Mouse (Mus musculus) midbrain, embryonic 10.5 days (tissue): ENCODE data around the gene Col4a1. TPM values are rescaled to one million over a fixed set of nuclear protein-coding genes. Genes with fewer than 3 reads are reported as not detected.

Experiments used
- DNase-seq: peaks from one replicate; pipeline ENCODE4 v3.0.0-alpha.2; 2017; ENCODE audit warnings: low spot score
- H3K27ac ChIP-seq: fragments of 300-500 bp; sonication (generic); replicated peaks from 2 replicates; pipeline ENCODE4 v1.5.1; 2016; ENCODE audit warnings: mild to moderate bottlenecking
- H3K27me3 ChIP-seq: fragments of 300-500 bp; sonication (generic); 2 replicates; pipeline ENCODE4 v1.6.1; 2016; ENCODE audit warnings: low read depth, mild to moderate bottlenecking; ENCODE audit not compliant: poor library complexity, severe bottlenecking
- H3K36me3 ChIP-seq: fragments of 300-500 bp; sonication (generic); 2 replicates; pipeline ENCODE4 v1.6.1; 2016; ENCODE audit warnings: mild to moderate bottlenecking, moderate library complexity
- H3K4me1 ChIP-seq: fragments of 300-500 bp; sonication (generic); 2 replicates; pipeline ENCODE4 v1.6.1; 2016
- H3K4me3 ChIP-seq: fragments of 300-500 bp; sonication (generic); 2 replicates; pipeline ENCODE4 v1.5.1; 2016; ENCODE audit warnings: mild to moderate bottlenecking, moderate library complexity
- H3K9me3 ChIP-seq: fragments of 300-500 bp; sonication (generic); replicated peaks from 2 replicates; pipeline ENCODE4 v1.6.1; 2016; ENCODE audit warnings: mild to moderate bottlenecking
- WGBS: fragments of 180-500 bp; shearing (Covaris S2); methylation state at CpG from one replicate; pipeline ENCODE4 v1.1.7; 2016; 5-methylcytosine and 5-hydroxymethylcytosine counted together
- polyA plus RNA-seq: library from polyadenylated mRNA; unstranded; fragments of >200 nt; fragmentation: Nextera tagmentation; extraction: Ambion mirVana; gene quantifications from 2 replicates; pipeline ENCODE4 v1.2.1, GENCODE M21; 2016

Gene Col4a1
- polyA plus RNA-seq, 1 experiment from 2014 or later = 113 TPM

- H3K4me3 ChIP-seq = no peak overlapping the region
- H3K9me3 ChIP-seq = no peaks in the 10 kb centered on the region
- H3K27ac ChIP-seq = no peak overlapping the region
- H3K27me3 ChIP-seq = no peaks in the 10 kb centered on the region
- DNase-seq = no peak
- WGBS = 74% methylated on average over 6 of the region's 6 CpGs
- no peaks in the 10 kb centered on the region for H3K36me3 ChIP-seq
- no peaks in the 10 kb centered on the region for H3K4me1 ChIP-seq
Measured at GRCm38 (mm10) chr8:11270826-11271225, 41.8 kb downstream of the Col4a1 start.

- Histone ChIP-seq H3K4me3 (no peak overlapping the region), H3K36me3 (no peaks in the 10 kb centered on the region), H3K9me3 (no peaks in the 10 kb centered on the region), H3K4me1 (no peaks in the 10 kb centered on the region), H3K27me3 (no peaks in the 10 kb centered on the region), H3K27ac (no peak overlapping the region)
- no peak for DNase-seq
- WGBS = 86% methylated on average over 6 of the region's 6 CpGs
Measured at GRCm38 (mm10) chr8:11268753-11269152, 43.9 kb downstream of the Col4a1 start.

GRCm38 (mm10) chr8:11266471-11266870 lies 46.2 kb downstream of the Col4a1 start:
- no peak overlapping the region for H3K4me3 ChIP-seq
- 0 out of 2 replicates have a peak, but pooled peaks cover 3% of the 10 kb centered on the region for H3K4me1 ChIP-seq
- H3K27ac ChIP-seq = no peak overlapping the region
- no peaks in the 10 kb centered on the region for H3K36me3 ChIP-seq
- DNase-seq = no peak
- H3K27me3 ChIP-seq = no peaks in the 10 kb centered on the region
- no peaks in the 10 kb centered on the region for H3K9me3 ChIP-seq
- whole genome bisulfite sequencing = 88% methylated on average over 2 of the region's 2 CpGs

- DNase-seq = no peak
- H3K4me1 ChIP-seq = 0 out of 2 replicates have a peak, but pooled peaks cover 3% of the 10 kb centered on the region
- H3K4me3 ChIP-seq = no peak overlapping the region
- no peaks in the 10 kb centered on the region for H3K36me3 ChIP-seq
- no peaks in the 10 kb centered on the region for H3K9me3 ChIP-seq
- H3K27ac ChIP-seq = no peak overlapping the region
- H3K27me3 ChIP-seq = no peaks in the 10 kb centered on the region
- whole genome bisulfite sequencing = 81% methylated on average over 3 of the region's 3 CpGs
Measured at GRCm38 (mm10) chr8:11265971-11266370, 46.7 kb downstream of the Col4a1 start.

- Histone ChIP-seq H3K36me3 (no peaks in the 10 kb centered on the region), H3K4me1 (peaks cover 12% of the 10 kb centered on the region; the same call in 1 of the 2 replicates), H3K27me3 (no peaks in the 10 kb centered on the region), H3K4me3 (no peak overlapping the region), H3K9me3 (no peaks in the 10 kb centered on the region), H3K27ac (no peak overlapping the region)
- WGBS = 91% methylated on average over 6 of the region's 6 CpGs
- DNase-seq = no peak
Measured at GRCm38 (mm10) chr8:11263848-11264247, 48.8 kb downstream of the Col4a1 start.

GRCm38 (mm10) chr8:11262031-11262735 lies 50.4 kb downstream of the Col4a1 start:
- Histone ChIP-seq H3K4me1 (peaks cover 12% of the 10 kb centered on the region; the same call in 1 of the 2 replicates), H3K4me3 (no peak overlapping the region), H3K27ac (no peak overlapping the region), H3K27me3 (no peaks in the 10 kb centered on the region), H3K9me3 (no peaks in the 10 kb centered on the region), H3K36me3 (no peaks in the 10 kb centered on the region)
- DNase-seq = no peak
- 87% methylated on average over 15 of the region's 15 CpGs for WGBS

- H3K27ac ChIP-seq = no peak overlapping the region; the same call in 1 of the 2 replicates
- no peak overlapping the region for H3K4me3 ChIP-seq
- 45% methylated on average over 10 of the region's 10 CpGs for WGBS
- peaks cover 12% of the 10 kb centered on the region; the same call in 1 of the 2 replicates for H3K4me1 ChIP-seq
- H3K36me3 ChIP-seq = no peaks in the 10 kb centered on the region
- no peaks in the 10 kb centered on the region for H3K27me3 ChIP-seq
- no peaks in the 10 kb centered on the region for H3K9me3 ChIP-seq
- DNase-seq = no peak
Measured at GRCm38 (mm10) chr8:11259832-11260615, 52.6 kb downstream of the Col4a1 start.

- H3K4me3 ChIP-seq = no peak overlapping the region
- H3K27ac ChIP-seq = no peak overlapping the region
- no peaks in the 10 kb centered on the region for H3K27me3 ChIP-seq
- 73% methylated on average over 2 of the region's 2 CpGs for WGBS
- H3K9me3 ChIP-seq = no peaks in the 10 kb centered on the region
- peaks cover 12% of the 10 kb centered on the region; the same call in 1 of the 2 replicates for H3K4me1 ChIP-seq
- H3K36me3 ChIP-seq = no peaks in the 10 kb centered on the region
- DNase-seq = no peak
Measured at GRCm38 (mm10) chr8:11258517-11259136, 54.0 kb downstream of the Col4a1 start.

- H3K9me3 ChIP-seq = no peaks in the 10 kb centered on the region
- no peaks in the 10 kb centered on the region for H3K36me3 ChIP-seq
- DNase-seq = no peak
- no peak overlapping the region for H3K4me3 ChIP-seq
- WGBS = 91% methylated on average over 13 of the region's 13 CpGs
- no peak overlapping the region for H3K27ac ChIP-seq
- H3K4me1 ChIP-seq = peaks cover 11% of the 10 kb centered on the region; the same call in 1 of the 2 replicates
- H3K27me3 ChIP-seq = no peaks in the 10 kb centered on the region
Measured at GRCm38 (mm10) chr8:11257079-11258017, 55.3 kb downstream of the Col4a1 start.

GRCm38 (mm10) chr8:11256405-11256804 lies 56.2 kb downstream of the Col4a1 start:
- no peaks in the 10 kb centered on the region for H3K36me3 ChIP-seq
- H3K4me1 ChIP-seq = peaks cover 9% of the 10 kb centered on the region; the same call in 1 of the 2 replicates
- H3K9me3 ChIP-seq = no peaks in the 10 kb centered on the region
- 82% methylated on average over 7 of the region's 7 CpGs for WGBS
- H3K4me3 ChIP-seq = no peak overlapping the region
- H3K27me3 ChIP-seq = no peaks in the 10 kb centered on the region
- H3K27ac ChIP-seq = no peak overlapping the region
- DNase-seq = no peak

- no peak overlapping the region for H3K27ac ChIP-seq
- no peak for DNase-seq
- H3K27me3 ChIP-seq = no peaks in the 10 kb centered on the region
- 79% methylated on average over 7 of the region's 7 CpGs for WGBS
- no peak overlapping the region for H3K4me3 ChIP-seq
- no peaks in the 10 kb centered on the region for H3K9me3 ChIP-seq
- peaks cover 9% of the 10 kb centered on the region; the same call in 1 of the 2 replicates for H3K4me1 ChIP-seq
- H3K36me3 ChIP-seq = no peaks in the 10 kb centered on the region
Measured at GRCm38 (mm10) chr8:11255680-11256079, 56.9 kb downstream of the Col4a1 start.
